Mouse (Mus musculus) spleen, adult 2 months (tissue): ENCODE measurements around the gene Scn4a.

Experiments
- CTCF ChIP-seq: fragments of 200-500 bp; IDR thresholded peaks from 2 replicates; pipeline ENCODE4 v1.5.1; 2011; ENCODE audit warnings: mild to moderate bottlenecking, inconsistent platforms; ENCODE audit not compliant: insufficient read depth, insufficient read length, insufficient replicate concordance; ENCODE audit errors: extremely low read depth
- POLR2A ChIP-seq: fragments of 200-500 bp; IDR thresholded peaks from 2 replicates; pipeline ENCODE4 v1.6.1; 2011; ENCODE audit warnings: low read depth, low read length, inconsistent platforms

DNA sequence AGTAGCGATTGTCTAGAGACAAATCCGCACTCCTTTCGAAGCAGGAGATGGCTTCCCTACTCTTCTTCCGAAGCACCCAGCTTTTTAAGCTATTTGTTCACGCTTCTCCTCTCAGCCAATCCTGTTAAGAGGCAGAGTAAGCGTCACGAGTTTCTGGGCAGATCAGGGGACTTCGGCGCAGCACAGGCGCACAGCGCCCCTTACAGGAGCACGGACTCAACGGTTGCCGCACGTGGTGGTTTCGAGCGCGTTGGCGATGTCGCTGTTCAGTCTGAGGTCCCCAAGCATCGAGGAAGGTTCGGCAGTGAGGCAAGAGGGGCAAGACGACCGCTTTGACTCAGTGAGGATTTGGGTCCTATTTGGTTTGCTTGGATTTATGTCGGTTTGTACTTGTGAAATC, 76.6 kb downstream of the Scn4a start, which contains the start of gene Tcam1:
- TF ChIP-seq CTCF = peak; percentile 90
- no peak for TF ChIP-seq POLR2A
